Mouse (Mus musculus): ENCODE results near the gene Kdm6b.
A peak's percentile ranks its signal among the peaks of the same experiment; 100 is the strongest.

Kdm6b gene

DNA sequence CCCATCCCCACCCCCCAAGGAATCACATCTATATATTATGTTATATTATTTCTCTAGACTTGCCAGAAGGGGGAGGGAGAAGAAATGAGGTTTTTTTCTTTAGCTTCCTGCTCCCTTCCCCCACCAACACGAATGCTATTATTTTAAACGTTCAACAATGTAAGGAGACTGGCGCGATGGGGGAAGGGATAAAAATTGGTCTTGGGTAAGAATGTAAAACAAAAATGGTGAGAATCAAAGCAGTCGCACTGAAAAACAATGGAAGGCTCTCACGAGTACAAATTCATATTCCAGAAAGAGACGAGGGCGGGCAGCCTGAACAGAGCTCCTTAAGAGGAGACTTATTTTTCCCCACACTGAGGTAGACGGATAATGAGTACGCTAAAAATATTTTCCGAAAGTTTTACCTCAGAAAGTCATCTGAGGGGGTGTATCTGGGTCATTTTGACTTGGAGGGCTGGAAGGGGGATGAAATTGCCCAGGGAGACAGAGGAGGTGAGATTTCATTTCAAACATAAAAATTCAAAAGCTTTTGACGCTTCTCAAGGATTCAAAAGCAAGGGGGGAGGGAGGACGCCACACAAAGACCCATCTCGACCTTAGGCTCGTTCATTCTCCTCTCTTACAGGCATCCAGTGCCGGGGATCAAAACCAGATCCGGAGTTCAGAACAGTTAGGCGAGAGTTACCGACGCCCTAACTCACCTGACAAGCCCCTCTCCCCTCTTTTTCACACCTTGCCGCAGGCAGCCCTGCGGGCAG is 46.4 kb downstream of the Kdm6b start:
- peak; percentile 55 for DNase-seq (ENCODE audit: low read depth, low spot score)

DNA sequence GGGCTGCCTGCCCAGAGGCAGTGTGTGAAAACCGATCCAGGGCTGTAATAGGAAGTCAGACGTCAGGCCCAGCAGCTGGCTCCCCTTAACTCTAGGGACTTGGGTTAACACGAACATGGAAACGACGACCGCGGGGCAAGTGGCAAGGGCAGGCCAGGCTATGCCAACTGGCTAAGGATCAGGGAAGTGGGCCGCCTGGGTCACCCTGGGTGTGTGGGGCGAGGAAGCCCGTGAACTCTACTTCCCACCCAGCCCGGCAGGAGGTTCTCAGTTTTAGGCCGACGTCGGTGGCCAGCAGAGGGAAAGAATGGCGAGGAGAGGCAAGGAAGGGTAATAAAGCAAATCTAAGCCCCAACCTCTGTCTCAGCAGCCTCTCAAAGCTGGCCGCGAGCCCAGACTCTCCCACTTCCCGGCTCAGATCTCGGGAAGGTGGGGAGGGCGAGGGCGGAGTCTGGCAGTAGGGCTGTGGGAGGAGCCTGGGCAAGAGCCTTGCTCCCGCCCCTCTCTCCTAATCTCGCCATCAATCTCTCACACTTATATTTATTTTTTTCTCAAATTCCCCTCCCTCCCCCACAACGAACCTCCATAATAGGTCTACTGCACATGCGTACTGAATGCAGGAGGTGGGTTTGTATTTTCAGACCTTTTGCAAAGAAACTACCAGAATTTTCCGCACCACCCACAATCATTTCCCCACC is 47.2 kb downstream of the Kdm6b start:
- DNase-seq (ENCODE audit: low read depth, low spot score) = peak; percentile 98

DNA sequence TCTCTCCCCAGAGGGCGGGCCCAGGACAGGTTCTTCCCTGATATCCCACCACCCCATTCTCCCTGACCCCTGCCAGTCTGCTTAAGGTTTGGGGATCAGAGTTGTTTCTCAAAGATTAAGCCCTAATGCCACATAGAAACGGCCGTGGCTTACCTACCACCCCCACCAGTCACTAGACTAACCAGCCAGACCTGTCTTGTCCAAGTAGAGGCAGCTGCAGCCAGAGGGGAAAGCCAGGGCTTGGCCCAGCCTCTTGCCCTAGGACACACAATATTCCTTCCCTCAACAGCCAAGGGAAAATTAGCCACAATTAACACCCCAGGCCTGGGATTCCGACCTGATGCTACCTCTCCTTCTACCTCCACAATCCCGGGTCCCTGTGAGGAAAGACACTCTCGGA is 47.8 kb downstream of the Kdm6b start:
- peak; percentile 16 for DNase-seq (ENCODE audit: low read depth, low spot score)

DNA sequence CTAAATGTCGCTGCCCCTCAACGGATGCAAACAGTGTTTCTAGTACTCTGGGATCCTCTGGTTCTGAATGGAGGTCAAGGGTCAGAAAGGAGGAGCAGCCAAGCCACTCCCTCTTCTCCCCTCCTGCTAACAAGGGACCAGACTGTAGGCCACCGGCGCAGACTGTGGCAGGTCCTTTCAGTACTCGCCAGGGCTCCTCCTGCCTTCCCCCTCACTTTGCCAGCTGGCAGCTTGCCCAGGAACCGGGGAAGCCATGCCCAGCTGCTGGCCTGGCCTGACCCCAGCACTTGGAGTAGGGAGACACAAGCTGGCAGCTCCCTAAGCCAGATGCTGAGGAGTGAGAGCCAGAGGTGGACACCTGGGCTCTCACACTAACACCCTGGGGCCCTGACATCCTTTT is 48.6 kb downstream of the Kdm6b start:
- DNase-seq (ENCODE audit: low read depth, low spot score) = peak; percentile 84

DNA sequence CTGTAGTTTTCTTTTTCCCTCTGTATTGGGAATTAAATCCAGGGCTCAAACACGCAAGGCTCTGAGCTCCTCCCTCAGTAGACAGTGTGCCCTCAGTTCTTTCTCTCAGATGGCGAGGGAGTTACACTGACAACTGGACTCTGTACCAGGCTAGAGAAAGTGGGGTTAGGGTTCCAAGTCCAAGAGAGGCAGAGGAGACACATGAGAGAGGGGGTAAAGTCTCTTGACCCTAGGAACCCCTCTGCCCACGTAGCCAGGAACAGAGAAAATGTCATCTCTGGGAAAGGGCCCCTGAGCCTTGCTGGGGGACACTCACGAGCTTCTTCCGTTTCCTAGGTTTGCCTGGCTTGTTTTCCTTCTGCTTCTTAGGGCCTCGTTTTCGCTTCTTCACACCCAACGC is 49.1 kb downstream of the Kdm6b start:
- no peak for DNase-seq (ENCODE audit: low read depth, low spot score)

DNA sequence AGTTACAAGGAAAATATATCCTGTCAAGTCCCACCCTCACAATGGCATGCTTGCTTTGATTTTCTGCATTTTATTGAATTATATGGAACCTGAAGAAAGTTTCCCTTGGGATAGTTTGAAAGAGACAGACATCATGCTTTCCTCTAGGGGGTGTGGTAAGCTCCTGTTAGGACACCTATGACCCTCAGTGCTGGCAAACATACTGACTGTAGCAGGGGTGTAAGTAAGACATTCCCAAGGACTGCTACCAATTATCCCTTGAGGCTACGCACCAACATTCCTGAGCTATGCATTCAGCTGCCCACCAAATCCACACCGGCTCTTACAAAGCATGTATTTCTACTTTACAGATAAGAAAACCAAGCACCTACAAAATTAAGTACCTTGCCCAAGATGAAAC is 51.0 kb downstream of the Kdm6b start:
- peak; percentile 89 for DNase-seq (ENCODE audit: low read depth, low spot score)

DNA sequence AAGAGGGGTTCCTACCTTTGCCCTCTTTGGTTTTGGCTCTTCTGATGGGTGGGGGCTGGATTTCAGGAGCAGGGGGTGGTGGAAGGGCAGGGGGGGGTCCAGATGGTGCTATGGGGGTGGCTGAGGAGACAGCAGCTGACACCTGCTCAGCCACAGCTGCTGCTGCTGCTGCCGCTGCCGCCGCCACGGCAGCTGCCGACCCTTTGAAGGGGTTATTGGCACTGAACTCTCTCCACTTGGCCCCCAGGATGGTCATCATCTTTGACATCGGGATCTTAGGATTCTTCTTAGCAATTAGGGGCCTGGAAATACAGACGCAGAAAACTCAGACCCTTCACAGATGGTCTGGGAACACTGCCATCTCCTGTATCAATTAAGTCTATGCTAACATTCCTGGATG is 51.5 kb downstream of the Kdm6b start:
- DNase-seq (ENCODE audit: low read depth, low spot score) = no peak

DNA sequence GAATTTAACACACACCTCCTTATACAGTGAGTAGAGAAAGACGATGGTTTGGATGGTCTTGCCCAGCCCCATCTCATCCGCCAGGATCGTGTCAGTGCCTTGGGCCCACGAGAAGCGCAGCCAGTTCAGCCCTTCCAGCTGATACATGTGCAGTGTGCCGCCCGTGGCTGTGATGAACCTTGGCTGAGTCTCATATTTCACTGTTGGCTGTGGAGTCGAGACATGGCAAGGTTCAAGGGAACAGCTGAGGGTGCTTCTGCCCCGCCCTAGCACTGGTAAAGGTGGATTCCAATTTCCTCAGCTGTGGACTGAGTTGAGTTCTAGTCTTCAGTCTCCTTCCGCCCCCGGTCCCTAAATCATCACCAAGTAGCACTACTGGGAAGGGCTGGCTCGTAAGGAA is 55.8 kb downstream of the Kdm6b start:
- no peak for DNase-seq (ENCODE audit: low read depth, low spot score)

DNA sequence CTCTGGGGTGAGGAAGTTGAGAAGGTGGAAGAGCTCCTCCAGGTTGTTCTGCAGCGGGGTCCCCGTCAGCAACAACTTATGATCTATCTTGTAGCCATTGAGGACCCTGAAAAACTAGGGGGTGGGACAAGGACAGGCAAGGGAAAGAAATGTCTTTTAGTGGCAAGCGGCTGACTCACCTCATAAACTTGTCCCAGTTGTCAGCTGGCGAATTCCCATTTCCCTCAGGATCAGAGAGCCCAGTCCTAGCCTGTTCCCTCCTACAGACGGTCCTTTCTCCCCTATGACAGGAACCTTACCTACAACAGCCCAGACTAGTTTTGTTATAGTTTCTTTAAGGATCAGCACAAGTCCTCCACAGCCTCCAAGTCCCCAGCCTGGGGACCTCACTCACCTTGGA is 56.9 kb downstream of the Kdm6b start:
- no peak for DNase-seq (ENCODE audit: low read depth, low spot score)
